Mouse (Mus musculus) mature B cell (primary cell): ENCODE measurements around the gene Kcnh3.
"Not testable (repeated sequence)": the region's sequence is repeated elsewhere in the genome, so short reads cannot be mapped to it uniquely, and the experiment has no call there.

Source experiments
- in situ Hi-C: fragments of 300-500 bp; cut with MboI; formaldehyde crosslinking; loops from 2 replicates; pipeline ENCODE4 v1.14.3; 2019

The Kcnh3 gene

GRCm38 (mm10) chr15:99240129-99240528 is 15.5 kb downstream of the Kcnh3 start:
- in situ Hi-C loops, result no loop called here

- in situ Hi-C loops, result no loop called here
Measured at GRCm38 (mm10) chr15:99241249-99241648, 16.6 kb downstream of the Kcnh3 start.

GRCm38 (mm10) chr15:99242045-99242444 is 17.4 kb downstream of the Kcnh3 start:
- in situ Hi-C loops, result no loop called here

GRCm38 (mm10) chr15:99246736-99247135 is 22.1 kb downstream of the Kcnh3 start:
- in situ Hi-C loops, result not testable (repeated sequence)

- in situ Hi-C loops, result no loop called here
Measured at GRCm38 (mm10) chr15:99248972-99249371, 24.3 kb downstream of the Kcnh3 start.

- in situ Hi-C loops, result no loop called here
Measured at GRCm38 (mm10) chr15:99249938-99250337, 25.3 kb downstream of the Kcnh3 start.

GRCm38 (mm10) chr15:99251111-99251510 is 26.4 kb downstream of the Kcnh3 start:
- in situ Hi-C loops, result not testable (repeated sequence)

GRCm38 (mm10) chr15:99251626-99252380 is 27.1 kb downstream of the Kcnh3 start, which contains the start of gene Mcrs1:
Mcrs1 (minus strand) TSS chr15:99251961.
- in situ Hi-C loops, result no loop called here

- in situ Hi-C loops, result no loop called here
Measured at GRCm38 (mm10) chr15:99252381-99253174, 27.9 kb downstream of the Kcnh3 start.

GRCm38 (mm10) chr15:99253175-99253479 is 28.5 kb downstream of the Kcnh3 start:
- in situ Hi-C loops, result not testable (repeated sequence)

- in situ Hi-C loops, result no loop called here
Measured at GRCm38 (mm10) chr15:99253772-99254171, 29.1 kb downstream of the Kcnh3 start.

- in situ Hi-C loops, result no loop called here
Measured at GRCm38 (mm10) chr15:99254477-99255005, 29.9 kb downstream of the Kcnh3 start.

- in situ Hi-C loops, result no loop called here
Measured at GRCm38 (mm10) chr15:99255241-99255749, 30.6 kb downstream of the Kcnh3 start.

- in situ Hi-C loops, result no loop called here
Measured at GRCm38 (mm10) chr15:99259167-99259729, 34.6 kb downstream of the Kcnh3 start.

GRCm38 (mm10) chr15:99259730-99260252 is 35.1 kb downstream of the Kcnh3 start:
- in situ Hi-C loops, result no loop called here

GRCm38 (mm10) chr15:99262702-99263101 is 38.0 kb downstream of the Kcnh3 start:
- in situ Hi-C loops, result no loop called here

GRCm38 (mm10) chr15:99264363-99264762 is 39.7 kb downstream of the Kcnh3 start:
- in situ Hi-C loops, result no loop called here

- in situ Hi-C loops, result no loop called here
Measured at GRCm38 (mm10) chr15:99265679-99266078, 41.0 kb downstream of the Kcnh3 start.

- in situ Hi-C loops, result no loop called here
Measured at GRCm38 (mm10) chr15:99276095-99276494, 51.4 kb downstream of the Kcnh3 start.

- in situ Hi-C loops, result no loop called here
Measured at GRCm38 (mm10) chr15:99278271-99278670, 53.6 kb downstream of the Kcnh3 start.

- in situ Hi-C loops, result no loop called here
Measured at GRCm38 (mm10) chr15:99283456-99283855, 58.8 kb downstream of the Kcnh3 start.

- in situ Hi-C loops, result no loop called here
Measured at GRCm38 (mm10) chr15:99284527-99285188, 60.0 kb downstream of the Kcnh3 start.
